Mouse (Mus musculus) liver, adult 2 months (tissue): ENCODE measurements around the gene Apoa2.

Source experiments
- CTCF ChIP-seq: fragments of 200-500 bp; IDR thresholded peaks from 2 replicates; pipeline ENCODE4 v1.5.1; 2011; ENCODE audit warnings: low read depth, low read length, control low read depth
- POLR2A ChIP-seq: fragments of 200-500 bp; IDR thresholded peaks from 2 replicates; pipeline ENCODE4 v1.6.1; 2011; ENCODE audit warnings: low read length, control low read depth; ENCODE audit not compliant: insufficient read depth; ENCODE audit errors: extremely low read depth

DNA sequence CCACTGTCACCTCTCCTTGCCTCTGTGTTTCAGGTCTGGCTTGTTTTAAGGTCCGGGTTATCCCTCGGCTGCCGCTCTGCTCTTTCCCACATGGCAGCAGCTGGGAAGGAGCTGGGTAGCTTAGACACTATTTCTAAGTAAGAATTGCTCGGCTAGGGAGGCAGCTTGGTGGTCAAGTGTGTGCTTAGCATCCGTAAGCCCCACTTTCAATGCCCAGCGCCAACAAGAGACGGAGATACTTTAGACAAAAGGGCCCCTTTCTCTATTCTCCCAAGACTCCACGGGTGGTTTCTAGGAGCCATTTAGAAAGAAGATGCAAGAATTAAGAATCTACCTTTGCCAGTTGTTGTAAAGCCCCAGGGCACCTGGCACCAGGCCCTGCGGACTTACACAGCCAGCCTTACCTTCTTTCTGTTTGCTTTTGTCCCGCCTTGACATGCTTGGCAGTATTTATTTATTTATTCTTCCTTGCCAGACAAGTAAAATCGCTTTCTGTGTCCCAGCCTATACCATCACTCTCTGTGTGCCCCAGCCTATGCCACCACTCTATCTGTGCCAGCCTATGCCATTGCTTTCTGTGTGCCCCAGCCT, 50.4 kb downstream of the Apoa2 start:
- no peak for TF ChIP-seq POLR2A
- TF ChIP-seq CTCF: no peak
